Mouse (Mus musculus): ENCODE results near the gene Atp5c1. TPM values are rescaled to one million over a fixed set of nuclear protein-coding genes. Genes with fewer than 3 reads are reported as not detected.

The Atp5c1 gene
- polyA plus RNA-seq, 1 experiment from 2014 or later, result 699 TPM

Other genes starting within 250 kb of the Atp5c1 start
- 0.19 TPM in 1 of 2 replicates, not detected in the other for gene 4930412O13Rik, start 199.3 kb downstream of the Atp5c1 start, polyA plus RNA-seq (2014; fragmentation: Nextera tagmentation; extraction: Ambion mirVana)
- 0.24 TPM in 1 of 2 replicates, not detected in the other for gene 9230102O04Rik, start 191.0 kb downstream of the Atp5c1 start, polyA plus RNA-seq (2014; fragmentation: Nextera tagmentation; extraction: Ambion mirVana)
- 1.4 and 2.2 TPM in 2 replicates for gene Gata3, start 190.5 kb downstream of the Atp5c1 start, polyA plus RNA-seq (2014; fragmentation: Nextera tagmentation; extraction: Ambion mirVana)
- 10.9 and 13.2 TPM in 2 replicates for gene Taf3, start 31.9 kb downstream of the Atp5c1 start, polyA plus RNA-seq (2014; fragmentation: Nextera tagmentation; extraction: Ambion mirVana)
- gene Kin, start 83 bp upstream of the Atp5c1 start, polyA plus RNA-seq (2014; fragmentation: Nextera tagmentation; extraction: Ambion mirVana), result 36.7 and 39.5 TPM in 2 replicates
- 1.4 and 3.0 TPM in 2 replicates for gene Itih2, start 50.9 kb upstream of the Atp5c1 start, polyA plus RNA-seq (2014; fragmentation: Nextera tagmentation; extraction: Ambion mirVana)
- 3.4 and 5.8 TPM in 2 replicates for gene Itih5, start 73.1 kb upstream of the Atp5c1 start, polyA plus RNA-seq (2014; fragmentation: Nextera tagmentation; extraction: Ambion mirVana)